Mouse (Mus musculus) heart, postnatal 14 days (tissue): ENCODE measurements around the gene Miox. TPM values are rescaled to one million over a fixed set of nuclear protein-coding genes. Genes with fewer than 3 reads are reported as not detected.

Experiments used
- DNase-seq, 2 experiments: peaks; one replicate each; pipeline ENCODE4 v3.0.0; 2021 to 2022
- intact Hi-C: fragments of 180-260 bp; cut with DNase I; formaldehyde crosslinking; loops from one replicate; pipeline ENCODE4 v1.15.1; 2025
- long read RNA-seq, 2 experiments: library from polyadenylated mRNA; stranded (forward); transcript quantifications; one replicate each; pipeline ENCODE4 v2.0.0; 2021
- total RNA-seq, 2 experiments: library from RNA; stranded (reverse); gene quantifications; 2 replicates each; pipeline ENCODE4 v1.2.3; 2021

The Miox gene
- total RNA-seq: not detected
- long read RNA-seq, experiment 1: 0 reads
- long read RNA-seq, experiment 2: 0 reads

DNA sequence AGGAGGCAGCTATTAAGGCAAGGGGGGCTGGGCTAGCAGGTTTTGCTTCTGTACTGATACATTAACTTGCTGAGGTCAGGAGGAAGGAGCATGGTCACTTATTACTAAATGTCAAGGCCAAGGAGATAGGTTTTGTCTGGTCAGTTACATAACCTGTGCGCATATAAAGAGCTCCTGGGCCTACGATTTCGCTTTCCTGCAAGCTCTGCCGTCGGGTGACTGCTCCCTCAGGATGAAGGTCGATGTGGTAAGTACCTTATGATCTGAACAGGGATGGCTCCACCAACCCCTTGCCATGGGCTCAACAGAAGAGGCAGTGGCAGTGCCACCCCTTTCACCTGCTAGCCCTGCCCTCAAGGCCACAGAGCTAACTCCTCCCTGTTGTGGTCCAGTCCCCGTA, at the start of gene Miox:
Gene Miox (plus strand): TSS at position 128 of the 400 bp plus-strand sequence.
- no peak for DNase-seq
- intact Hi-C loops: no loop called here

DNA sequence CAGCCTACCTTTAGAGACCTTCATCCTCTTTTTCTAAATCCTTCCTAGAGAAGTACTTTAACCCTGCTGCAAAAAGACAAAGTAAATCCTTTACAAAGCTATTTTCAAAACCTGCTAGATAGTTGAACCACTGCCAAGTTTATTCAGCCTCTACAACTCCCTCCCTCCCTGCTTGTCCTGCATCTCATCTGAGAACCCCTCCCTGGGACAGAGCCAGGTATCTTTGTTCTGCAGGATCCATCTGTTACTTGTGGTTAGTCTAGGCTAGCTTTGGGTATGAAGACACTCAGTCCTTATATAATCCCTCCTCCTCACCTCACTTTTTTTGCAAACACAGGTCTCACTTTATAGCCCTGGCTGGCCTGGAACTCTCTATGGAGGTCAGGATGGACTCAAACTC, 49.2 kb upstream of the Miox start:
- DNase-seq: no peak
- intact Hi-C loops: no loop called here

GRCm38 (mm10) chr15:89285478-89285877, 48.7 kb upstream of the Miox start:
- intact Hi-C loops: no loop called here
- no peak for DNase-seq

DNA sequence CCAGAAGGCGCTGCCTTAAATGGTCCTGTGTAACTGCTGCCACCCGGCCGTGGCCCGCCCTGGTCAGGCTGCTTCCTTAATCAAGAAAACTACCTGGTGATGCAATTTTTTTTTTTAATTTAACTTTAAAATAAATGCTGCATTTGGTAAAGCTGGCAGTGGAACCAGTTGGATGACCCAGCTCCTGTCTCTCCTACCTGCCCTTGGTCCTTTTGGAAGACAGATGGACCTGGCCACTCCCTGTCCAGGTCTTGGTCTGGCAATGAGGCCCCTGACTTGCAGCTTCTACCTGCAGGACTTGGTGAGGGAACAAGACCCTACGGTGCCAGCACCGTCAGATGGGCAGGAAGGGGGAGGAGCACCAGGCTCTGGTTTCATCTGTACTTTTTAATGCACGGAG, 48.1 kb upstream of the Miox start:
- no peak for DNase-seq
- intact Hi-C loops: no loop called here

DNA sequence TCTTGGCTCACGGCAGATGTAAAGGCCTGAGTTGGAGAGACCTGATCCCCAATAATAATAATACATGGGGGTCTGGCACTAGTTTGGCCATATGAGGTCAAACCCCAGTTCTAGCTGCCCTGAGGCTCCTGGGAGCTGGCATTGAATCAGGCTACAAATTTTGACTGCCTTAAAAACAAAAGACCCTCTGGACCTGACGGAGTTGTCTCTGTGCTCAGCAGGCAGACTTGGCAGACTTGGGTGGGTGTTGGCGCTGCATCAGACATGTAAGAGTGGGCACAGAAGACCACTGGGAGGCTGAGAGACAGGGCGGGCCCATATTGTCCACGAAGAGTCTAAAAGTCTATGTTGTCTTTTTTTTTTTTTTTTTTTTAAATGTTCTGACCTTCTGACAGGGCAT, 47.6 kb upstream of the Miox start:
- intact Hi-C loops: no loop called here
- DNase-seq: no peak

- intact Hi-C loops: no loop called here
- DNase-seq: no peak
These were observed 45.9 kb upstream of the Miox start for GRCm38 (mm10) chr15:89288227-89288767.

DNA sequence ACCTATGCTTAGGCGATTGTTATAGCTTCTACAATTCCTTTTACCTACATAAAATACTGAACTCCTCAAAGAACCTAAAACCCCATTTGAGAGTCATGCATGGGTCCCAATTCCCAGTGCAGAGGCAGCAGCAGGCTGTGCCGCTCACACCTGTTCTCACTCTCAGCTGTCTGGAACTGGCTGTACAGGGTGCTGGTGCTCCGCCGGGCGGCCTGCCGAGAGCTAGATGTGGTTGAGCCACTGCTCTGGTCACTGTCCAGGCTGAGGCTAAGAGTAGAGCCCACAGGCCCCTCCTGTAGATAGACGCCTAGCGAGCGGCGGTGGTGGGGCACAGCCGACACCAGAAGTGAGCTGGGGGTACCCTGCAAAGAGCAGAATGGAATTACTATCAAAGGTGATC, 44.7 kb upstream of the Miox start:
- no peak for DNase-seq
- intact Hi-C loops: no loop called here

DNA sequence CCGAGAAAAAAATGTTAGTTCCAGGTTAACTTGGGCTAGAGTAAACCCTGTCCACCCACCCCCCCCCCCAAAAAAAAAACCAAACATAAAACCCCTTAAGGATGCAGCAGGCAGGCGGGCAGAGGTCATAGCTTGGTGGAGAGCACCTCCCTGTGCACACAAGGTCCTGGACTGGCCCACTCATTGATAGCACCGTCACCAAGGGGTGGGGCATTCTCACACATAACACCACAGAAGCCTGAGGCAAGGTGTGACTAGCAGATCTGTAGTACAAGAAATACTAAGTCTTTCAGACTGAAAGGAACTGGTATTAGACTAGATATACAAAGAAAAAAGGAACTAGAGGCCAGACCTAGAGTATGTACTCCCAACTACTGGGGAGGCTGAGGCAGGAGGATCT, 42.7 kb upstream of the Miox start:
- intact Hi-C loops: no loop called here
- no peak for DNase-seq

DNA sequence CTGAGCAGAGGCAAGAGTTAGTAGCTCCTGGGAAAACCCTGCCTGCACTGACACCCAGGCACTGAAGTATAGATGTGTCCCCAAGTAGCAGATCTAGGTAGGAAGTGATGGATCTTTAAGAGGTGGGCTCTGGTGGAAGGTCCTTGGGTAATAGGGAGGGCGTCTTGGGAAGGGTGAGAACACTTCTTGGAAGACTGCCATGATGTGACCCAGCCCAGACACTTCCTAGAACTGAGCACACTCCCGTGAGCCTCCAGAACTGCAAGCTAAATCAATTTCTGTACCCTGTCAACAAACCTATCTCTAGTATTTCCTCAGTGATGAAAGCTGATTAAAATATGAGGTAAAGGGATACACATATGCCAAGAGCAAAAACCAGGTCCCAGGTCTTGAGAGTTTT, 41.4 kb upstream of the Miox start:
- DNase-seq: no peak
- intact Hi-C loops: no loop called here

GRCm38 (mm10) chr15:89293778-89294177, 40.4 kb upstream of the Miox start:
- intact Hi-C loops: no loop called here
- DNase-seq: no peak

GRCm38 (mm10) chr15:89295580-89296165, 38.5 kb upstream of the Miox start:
- intact Hi-C loops: no loop called here
- no peak for DNase-seq

DNA sequence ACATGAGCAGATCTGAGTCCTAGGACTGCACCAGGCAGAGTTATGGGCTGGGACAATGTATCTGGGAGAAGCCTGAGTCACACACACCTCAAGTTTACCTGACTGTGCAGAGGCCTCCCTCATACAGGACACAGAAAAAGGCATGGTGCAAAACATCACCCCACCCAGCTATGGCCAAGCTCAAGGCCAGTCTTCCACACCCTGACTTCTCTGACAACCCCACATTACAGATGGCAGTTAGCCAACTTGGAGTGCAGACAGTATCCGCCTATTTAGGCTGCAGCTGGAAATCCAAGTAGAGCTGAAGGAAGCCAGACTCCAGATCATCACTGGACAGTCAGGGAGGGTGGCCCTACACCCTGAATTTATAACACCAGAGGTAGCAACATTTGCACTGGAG, 37.7 kb upstream of the Miox start:
- intact Hi-C loops: no loop called here
- DNase-seq: peak; percentile 52 to 59

- intact Hi-C loops: no loop called here
- DNase-seq: no peak
These were observed 36.5 kb upstream of the Miox start for GRCm38 (mm10) chr15:89297695-89298094.

DNA sequence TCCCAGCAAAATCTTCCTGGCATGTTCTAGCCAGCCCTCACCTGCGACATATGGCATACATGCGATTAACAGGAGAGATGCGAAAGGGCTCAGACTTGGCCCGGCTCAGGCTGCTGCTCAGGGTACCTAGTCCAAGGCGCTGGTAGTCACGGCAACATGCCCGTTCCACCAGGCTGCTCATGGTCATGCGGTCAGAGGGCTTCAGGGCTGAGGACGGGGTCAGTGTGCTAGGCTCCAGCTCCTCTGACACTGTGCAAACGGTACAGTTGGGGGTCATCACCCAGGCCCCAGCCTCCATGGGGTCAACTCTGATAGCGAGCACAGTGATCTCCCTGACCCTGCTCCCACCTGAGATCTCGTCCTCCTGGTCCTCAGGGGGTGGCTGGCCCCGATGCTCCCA, 34.0 kb upstream of the Miox start:
- no peak for DNase-seq
- intact Hi-C loops: no loop called here

DNA sequence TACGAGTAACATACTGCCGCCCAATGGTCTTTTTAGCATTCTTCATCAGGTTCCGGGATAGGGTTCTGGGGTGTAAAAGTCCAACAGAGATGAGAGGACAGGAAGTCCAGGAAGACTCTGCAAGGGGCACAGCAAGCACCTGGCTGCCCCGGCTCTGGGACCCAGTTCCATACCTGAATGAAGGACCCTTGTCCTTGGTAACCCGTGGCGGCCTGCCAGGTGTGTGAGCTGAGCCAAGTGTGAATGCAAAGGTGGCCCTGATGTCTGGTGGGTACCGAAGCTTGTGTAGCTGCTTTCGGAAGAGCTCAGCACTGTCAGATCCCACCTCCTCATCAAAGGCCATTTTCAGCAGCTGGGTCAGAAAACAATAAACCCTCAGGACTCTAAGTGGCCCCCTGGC, 33.6 kb upstream of the Miox start:
- intact Hi-C loops: no loop called here
- DNase-seq: no peak

DNA sequence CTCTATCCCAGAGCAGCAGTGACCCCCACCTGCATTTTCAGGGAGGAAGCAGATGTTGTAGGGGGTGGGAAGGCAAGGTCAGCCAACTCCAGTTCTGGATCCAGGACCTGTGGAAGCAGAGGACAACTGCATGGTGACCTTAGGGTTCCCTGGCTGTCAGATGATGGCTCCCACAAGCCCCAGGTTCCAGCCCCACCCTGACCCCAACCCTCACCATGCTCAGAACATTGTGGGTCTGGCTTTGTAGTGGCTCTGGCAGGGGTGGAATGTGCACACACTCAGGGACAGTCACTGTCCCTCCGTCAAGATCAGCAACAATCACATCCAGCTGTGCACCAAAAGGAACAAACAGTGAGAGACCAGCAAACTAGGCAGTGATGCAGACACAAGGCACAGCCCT, 28.2 kb upstream of the Miox start:
- no peak for DNase-seq

GRCm38 (mm10) chr15:89307461-89307860, 26.7 kb upstream of the Miox start:
- no peak for DNase-seq
- intact Hi-C loops: no loop called here

More for the DNA sequence above, 28.2 kb upstream of the Miox start:
- intact Hi-C loops: no loop called here

GRCm38 (mm10) chr15:89308406-89309139, 25.6 kb upstream of the Miox start:
- DNase-seq: no peak

GRCm38 (mm10) chr15:89309962-89310498, 24.2 kb upstream of the Miox start:
- intact Hi-C loops: no loop called here
- DNase-seq: no peak

More at GRCm38 (mm10) chr15:89308406-89309139, 25.6 kb upstream of the Miox start:
- intact Hi-C loops: no loop called here

GRCm38 (mm10) chr15:89313359-89313758, 20.8 kb upstream of the Miox start:
- intact Hi-C loops: no loop called here

GRCm38 (mm10) chr15:89314107-89314506, 20.1 kb upstream of the Miox start:
- intact Hi-C loops: loop anchor here (2.0 kb wide), 1 partner anchor 41 kb away; the partner anchor contains the start of genes Lmf2 and Ncaph2

More at GRCm38 (mm10) chr15:89313359-89313758, 20.8 kb upstream of the Miox start:
- no peak for DNase-seq

More at GRCm38 (mm10) chr15:89314107-89314506, 20.1 kb upstream of the Miox start:
- DNase-seq: no peak
